Mouse (Mus musculus) right cerebral cortex, postnatal 36 days (tissue): ENCODE data around the gene Tm4sf20.

ENCODE experiments used
- DNase-seq, 2 experiments: peaks; one replicate each; pipeline ENCODE4 v3.0.0; 2022; ENCODE audit warnings: low spot score in 2 of 2, mixed read lengths in 1 of 2

The Tm4sf20 gene

GRCm38 (mm10) chr1:82768269-82768668 lies at the start of gene Tm4sf20:
TSS of gene Tm4sf20 (minus strand) at chr1:82768461.
- no peak for DNase-seq

- no peak for DNase-seq
Observed at GRCm38 (mm10) chr1:82815941-82816716, 47.9 kb upstream of the Tm4sf20 start.

- DNase-seq = no peak
Observed at GRCm38 (mm10) chr1:82811766-82812165, 43.5 kb upstream of the Tm4sf20 start.

GRCm38 (mm10) chr1:82808564-82808963 lies 40.3 kb upstream of the Tm4sf20 start:
- no peak for DNase-seq

- no peak for DNase-seq
Observed at GRCm38 (mm10) chr1:82807206-82807605, 38.9 kb upstream of the Tm4sf20 start.

- DNase-seq = no peak
Observed at GRCm38 (mm10) chr1:82806391-82806790, 38.1 kb upstream of the Tm4sf20 start.

GRCm38 (mm10) chr1:82804059-82804458 lies 35.8 kb upstream of the Tm4sf20 start:
- DNase-seq = no peak

- DNase-seq = no peak
Observed at GRCm38 (mm10) chr1:82803608-82804007, 35.3 kb upstream of the Tm4sf20 start.

- no peak for DNase-seq
Observed at GRCm38 (mm10) chr1:82801105-82801783, 33.0 kb upstream of the Tm4sf20 start.

GRCm38 (mm10) chr1:82798922-82799321 lies 30.7 kb upstream of the Tm4sf20 start:
- no peak for DNase-seq

GRCm38 (mm10) chr1:82798304-82798703 lies 30.0 kb upstream of the Tm4sf20 start:
- no peak for DNase-seq

- DNase-seq = no peak
Observed at GRCm38 (mm10) chr1:82797088-82797487, 28.8 kb upstream of the Tm4sf20 start.

- no peak for DNase-seq
Observed at GRCm38 (mm10) chr1:82795702-82796443, 27.6 kb upstream of the Tm4sf20 start.

GRCm38 (mm10) chr1:82795211-82795610 lies 26.9 kb upstream of the Tm4sf20 start:
- no peak for DNase-seq

GRCm38 (mm10) chr1:82793986-82794385 lies 25.7 kb upstream of the Tm4sf20 start:
- DNase-seq = peak; percentile 40 to 51

GRCm38 (mm10) chr1:82793110-82793509 lies 24.8 kb upstream of the Tm4sf20 start:
- no peak for DNase-seq

GRCm38 (mm10) chr1:82792238-82792637 lies 24.0 kb upstream of the Tm4sf20 start:
- no peak for DNase-seq

GRCm38 (mm10) chr1:82791105-82791504 lies 22.8 kb upstream of the Tm4sf20 start:
- DNase-seq = no peak

GRCm38 (mm10) chr1:82788070-82788469 lies 19.8 kb upstream of the Tm4sf20 start:
- no peak for DNase-seq

GRCm38 (mm10) chr1:82787414-82787813 lies 19.2 kb upstream of the Tm4sf20 start:
- DNase-seq = peak; percentile 39 to 53

GRCm38 (mm10) chr1:82785546-82785945 lies 17.3 kb upstream of the Tm4sf20 start:
- no peak for DNase-seq

GRCm38 (mm10) chr1:82783559-82783958 lies 15.3 kb upstream of the Tm4sf20 start:
- DNase-seq = no peak
